Mouse (Mus musculus): ENCODE results near the gene Rab3gap1. TPM values are rescaled to one million over a fixed set of nuclear protein-coding genes. Genes with fewer than 3 reads are reported as not detected.

Rab3gap1 gene
- total RNA-seq, 1 experiment from 2014 or later = 41.1 TPM

DNA sequence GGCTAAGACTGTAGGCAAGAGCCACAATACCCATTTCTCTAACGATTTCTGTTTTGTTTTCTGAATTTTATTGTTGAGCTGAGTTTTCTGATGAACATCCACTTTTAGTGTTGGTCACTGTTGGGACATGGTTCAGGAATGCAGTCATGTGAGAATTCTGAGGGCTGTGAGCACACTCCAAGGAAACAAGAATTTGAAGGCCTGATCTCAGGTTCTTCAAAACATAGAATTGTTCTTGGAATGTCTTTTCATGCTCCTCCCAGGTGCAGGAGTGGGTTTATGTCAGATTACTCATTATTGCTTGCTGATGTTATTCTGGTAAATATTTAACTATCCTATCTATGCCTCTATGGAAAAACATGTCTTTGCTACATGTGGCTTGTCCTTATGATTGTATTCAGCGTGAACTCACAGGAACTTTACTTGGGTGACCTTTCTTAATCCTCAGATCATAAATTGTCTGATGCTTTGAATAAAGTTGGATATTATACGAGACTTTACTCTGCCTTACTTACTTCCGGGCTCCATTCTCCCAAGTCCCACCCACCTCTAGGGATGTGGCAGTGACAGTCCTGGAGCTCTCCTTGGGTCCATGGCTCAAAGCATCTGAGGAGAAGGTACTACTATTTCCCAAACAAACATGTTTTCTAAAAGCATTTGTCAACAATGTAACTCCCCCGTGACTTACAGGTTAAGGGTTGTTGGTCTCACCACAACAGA is 114.9 kb downstream of the Rab3gap1 start:
- no peak for DNase-seq

DNA sequence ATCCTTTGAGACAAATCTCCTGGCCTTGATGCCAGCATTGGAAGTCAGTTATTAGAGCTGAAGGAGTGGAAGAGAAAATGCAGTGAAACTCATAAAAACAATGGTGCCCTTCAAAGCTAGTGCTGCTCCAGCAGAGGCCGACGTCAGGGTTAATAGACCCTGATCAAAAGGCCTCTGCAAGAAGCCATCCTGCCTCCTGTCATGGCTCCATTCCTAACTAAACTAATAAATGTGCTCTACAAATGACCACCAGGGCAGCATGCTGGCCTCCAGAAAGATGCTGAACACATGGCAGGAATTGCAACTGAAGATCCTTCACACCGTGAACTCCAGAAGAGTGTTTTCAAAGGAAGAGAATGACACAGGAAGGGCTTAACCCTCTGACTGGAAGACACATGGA is 116.8 kb downstream of the Rab3gap1 start:
- DNase-seq = no peak

DNA sequence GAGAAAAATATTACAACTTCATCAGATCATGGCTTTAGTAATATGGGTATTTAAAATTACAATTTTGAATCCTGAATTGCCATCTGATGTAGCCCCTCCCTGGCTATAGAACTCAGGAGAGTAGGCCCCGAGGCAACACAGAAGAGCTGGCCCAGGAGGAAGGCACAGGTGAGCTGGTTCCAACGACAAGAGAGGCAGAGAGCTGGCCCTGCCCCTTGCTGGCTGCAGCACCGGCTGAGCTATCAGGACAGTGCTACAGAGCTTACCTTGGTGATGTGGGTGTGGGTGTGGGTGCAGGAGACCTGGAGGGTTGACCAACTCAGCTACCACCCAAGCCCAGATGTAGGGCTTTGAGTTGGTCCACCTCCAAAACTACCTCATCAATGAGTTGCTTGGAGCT is 119.7 kb downstream of the Rab3gap1 start:
- DNase-seq = no peak

DNA sequence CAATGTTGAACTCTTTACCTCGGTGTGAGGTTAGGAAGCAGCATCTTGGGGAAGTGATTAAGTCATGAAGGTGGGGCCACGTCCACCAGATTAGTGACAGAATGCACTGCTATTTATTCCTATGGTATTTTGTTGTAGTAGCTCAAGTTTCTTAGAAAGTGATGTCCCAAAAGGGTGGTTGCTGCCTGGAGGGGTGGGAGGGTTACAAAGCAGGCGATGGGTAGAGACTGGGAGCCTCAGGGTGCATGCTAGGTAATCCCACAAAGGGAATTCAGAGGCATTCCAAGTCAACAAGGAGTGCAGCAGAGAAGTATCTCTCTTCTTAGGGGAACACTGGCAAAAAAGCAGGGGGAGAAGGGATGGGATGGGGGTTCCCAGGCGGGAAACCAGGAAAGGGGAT is 120.8 kb downstream of the Rab3gap1 start:
- no peak for DNase-seq

DNA sequence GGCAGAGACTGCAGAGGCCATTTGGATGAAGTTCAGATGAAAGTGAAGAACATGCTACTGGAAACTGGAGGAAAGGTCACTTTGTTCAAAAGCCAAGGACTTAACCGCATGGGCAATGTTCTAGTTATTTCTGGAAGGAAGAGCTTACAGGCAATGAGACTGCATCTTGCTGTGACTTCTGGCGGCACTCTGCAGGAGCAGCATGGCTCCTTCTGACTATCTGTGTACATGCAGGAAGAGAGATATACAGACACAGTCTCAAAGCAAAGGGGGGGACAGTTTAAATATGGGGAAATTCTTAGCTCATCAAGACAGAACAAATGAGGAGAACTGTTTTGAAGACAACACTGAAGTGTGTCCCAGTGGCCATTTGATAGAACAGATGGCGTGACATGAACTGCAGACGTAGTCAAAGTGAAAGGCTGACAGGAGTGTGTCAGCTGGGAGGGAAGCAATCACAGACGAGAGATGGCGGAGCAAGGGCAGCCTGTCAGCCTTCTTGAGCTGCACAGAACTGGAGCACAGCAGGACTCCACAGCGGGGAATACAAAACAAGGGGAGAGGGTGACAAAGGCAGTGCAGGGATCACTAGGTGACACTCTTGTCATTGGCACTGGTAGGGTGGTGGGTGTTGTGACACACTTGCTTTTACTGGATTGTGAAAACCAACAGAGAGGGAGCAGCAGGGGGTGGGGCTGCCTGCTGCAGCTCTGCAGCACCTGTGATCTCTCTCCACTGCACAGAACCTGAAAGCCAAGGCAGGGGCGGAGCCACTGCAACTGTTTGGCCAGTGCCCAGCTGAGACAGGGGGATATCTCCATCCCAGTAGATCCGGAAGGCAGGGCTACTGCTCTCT is 121.5 kb downstream of the Rab3gap1 start:
- peak; percentile 58 for DNase-seq

Other genes with a start within 250 kb of the Rab3gap1 start
- gene Tmem163, start 189.2 kb upstream of the Rab3gap1 start, total RNA-seq (2021) = 0.82 and 0.94 TPM in 2 replicates
- 0.41 and 0.70 TPM in 2 replicates for gene Acmsd, start 139.4 kb upstream of the Rab3gap1 start, total RNA-seq (2021)
- 40.2 and 46.5 TPM in 2 replicates for gene Ccnt2, start 94.6 kb upstream of the Rab3gap1 start, total RNA-seq (2021)
- 0.07 and 0.60 TPM in 2 replicates for gene Map3k19, start 13.7 kb upstream of the Rab3gap1 start, total RNA-seq (2021)
- 5.1 and 6.0 TPM in 2 replicates for gene Zranb3, start 234.3 kb downstream of the Rab3gap1 start, total RNA-seq (2021)
- gene R3hdm1, start 234.5 kb downstream of the Rab3gap1 start, total RNA-seq (2021) = 67.1 and 75.3 TPM in 2 replicates

Data from adrenal gland, postnatal 14 days (tissue).